Mouse (Mus musculus) retina, postnatal 7 days (tissue): ENCODE results near the gene Cnga2.

ENCODE experiments used
- DNase-seq: peaks from one replicate; pipeline ENCODE4 v3.0.0-alpha.2; 2012; ENCODE audit warnings: low read depth, low spot score

The Cnga2 gene

DNA sequence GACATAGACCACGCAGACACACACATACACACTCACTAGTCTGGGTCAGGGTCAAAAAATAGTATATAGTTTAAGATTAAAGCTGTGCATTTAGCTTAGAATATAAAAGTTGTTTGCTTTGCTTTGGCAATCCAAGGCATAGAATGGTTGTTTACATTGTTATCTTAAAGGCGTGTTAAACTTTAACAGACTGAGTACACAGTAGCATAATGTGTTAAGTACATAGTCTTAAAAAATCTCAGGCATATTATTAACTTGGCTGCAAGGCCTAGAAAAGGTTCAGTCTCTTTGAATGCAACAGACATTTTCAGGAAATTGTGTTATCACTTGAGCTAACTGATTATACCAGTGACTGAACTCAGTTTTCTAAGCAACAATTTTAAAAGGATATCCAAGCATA, 56.3 kb downstream of the Cnga2 start:
- no peak for DNase-seq
